Mouse (Mus musculus): ENCODE results near the gene Gimap8. TPM values are rescaled to one million over a fixed set of nuclear protein-coding genes. Genes with fewer than 3 reads are reported as not detected.
A peak's percentile ranks its signal among the peaks of the same experiment; 100 is the strongest.

Gimap8 gene
- polyA plus RNA-seq, 1 experiment: 0.31 TPM

GRCm38 (mm10) chr6:48623460-48623859, 23.6 kb upstream of the Gimap8 start:
- Histone ChIP-seq H3K27me3 (replicated peaks) (peaks cover 23% of the 10 kb centered on the region), H3K4me3 (replicated peaks) (no peak overlapping the region), H3K36me3 (replicated peaks; ENCODE audit: low read length) (peaks cover 48% of the 10 kb centered on the region), H3K9me3 (peaks cover 11% of the 10 kb centered on the region), H3K4me1 (peaks cover 45% of the 10 kb centered on the region)
- TF ChIP-seq GATA1 (IDR thresholded peaks at IDR 0.05; ENCODE audit: borderline replicate concordance, low read length): no peak
- no peak for TF ChIP-seq FLI1 (IDR thresholded peaks at IDR 0.05; ENCODE audit: low read length)

GRCm38 (mm10) chr6:48626464-48626863, 20.6 kb upstream of the Gimap8 start, which contains the start of gene AI854703:
Gene AI854703, plus strand, starts transcription at chr6:48626764.
- peaks cover 32% of the 10 kb centered on the region for H3K27me3 ChIP-seq (replicated peaks)
- H3K4me1 ChIP-seq: peaks cover 51% of the 10 kb centered on the region
- peaks cover 42% of the 10 kb centered on the region for H3K36me3 ChIP-seq (replicated peaks; ENCODE audit: low read length)
- peaks cover 12% of the 10 kb centered on the region for H3K9me3 ChIP-seq
- TF ChIP-seq FLI1 (IDR thresholded peaks at IDR 0.05; ENCODE audit: low read length) (no peak), GATA1 (IDR thresholded peaks at IDR 0.05; ENCODE audit: borderline replicate concordance, low read length) (no peak)
- H3K4me3 ChIP-seq (replicated peaks): peak within 1 kb of the TSS; percentile 92

GRCm38 (mm10) chr6:48626984-48627383, 20.1 kb upstream of the Gimap8 start:
- H3K4me3 ChIP-seq (replicated peaks): peak overlapping the region; percentile 92
- H3K36me3 ChIP-seq (replicated peaks; ENCODE audit: low read length): peaks cover 42% of the 10 kb centered on the region
- H3K27me3 ChIP-seq (replicated peaks): peaks cover 32% of the 10 kb centered on the region
- peaks cover 48% of the 10 kb centered on the region for H3K4me1 ChIP-seq
- TF ChIP-seq GATA1 (IDR thresholded peaks at IDR 0.05; ENCODE audit: borderline replicate concordance, low read length) (no peak), FLI1 (IDR thresholded peaks at IDR 0.05; ENCODE audit: low read length) (no peak)
- H3K9me3 ChIP-seq: peaks cover 12% of the 10 kb centered on the region

GRCm38 (mm10) chr6:48627511-48627924, 19.5 kb upstream of the Gimap8 start:
- no peak for TF ChIP-seq GATA1 (IDR thresholded peaks at IDR 0.05; ENCODE audit: borderline replicate concordance, low read length)
- Histone ChIP-seq H3K4me3 (replicated peaks) (peak overlapping the region; percentile 92), H3K4me1 (peaks cover 43% of the 10 kb centered on the region), H3K9me3 (peaks cover 12% of the 10 kb centered on the region), H3K36me3 (replicated peaks; ENCODE audit: low read length) (peaks cover 44% of the 10 kb centered on the region), H3K27me3 (replicated peaks) (peaks cover 32% of the 10 kb centered on the region)

- Histone ChIP-seq H3K27me3 (replicated peaks) (peaks cover 32% of the 10 kb centered on the region), H3K4me3 (replicated peaks) (no peak overlapping the region), H3K9me3 (peaks cover 12% of the 10 kb centered on the region), H3K36me3 (replicated peaks; ENCODE audit: low read length) (peaks cover 38% of the 10 kb centered on the region), H3K4me1 (peaks cover 43% of the 10 kb centered on the region)
- no peak for TF ChIP-seq FLI1 (IDR thresholded peaks at IDR 0.05; ENCODE audit: low read length)
- TF ChIP-seq GATA1 (IDR thresholded peaks at IDR 0.05; ENCODE audit: borderline replicate concordance, low read length): no peak
Measured at GRCm38 (mm10) chr6:48628377-48628776, 18.7 kb upstream of the Gimap8 start.

GRCm38 (mm10) chr6:48628808-48629660, 18.0 kb upstream of the Gimap8 start:
- no peak for TF ChIP-seq FLI1 (IDR thresholded peaks at IDR 0.05; ENCODE audit: low read length)
- no peak for TF ChIP-seq GATA1 (IDR thresholded peaks at IDR 0.05; ENCODE audit: borderline replicate concordance, low read length)
- Histone ChIP-seq H3K27me3 (replicated peaks) (peaks cover 32% of the 10 kb centered on the region), H3K4me3 (replicated peaks) (peak overlapping the region; percentile 77), H3K4me1 (peaks cover 46% of the 10 kb centered on the region), H3K36me3 (replicated peaks; ENCODE audit: low read length) (peaks cover 35% of the 10 kb centered on the region), H3K9me3 (peaks cover 12% of the 10 kb centered on the region)

- TF ChIP-seq FLI1 (IDR thresholded peaks at IDR 0.05; ENCODE audit: low read length) (no peak), GATA1 (IDR thresholded peaks at IDR 0.05; ENCODE audit: borderline replicate concordance, low read length) (no peak)
- peaks cover 35% of the 10 kb centered on the region for H3K36me3 ChIP-seq (replicated peaks; ENCODE audit: low read length)
- H3K27me3 ChIP-seq (replicated peaks): peaks cover 32% of the 10 kb centered on the region
- peak overlapping the region; percentile 77 for H3K4me3 ChIP-seq (replicated peaks)
- H3K4me1 ChIP-seq: peaks cover 52% of the 10 kb centered on the region
- peaks cover 12% of the 10 kb centered on the region for H3K9me3 ChIP-seq
Measured at GRCm38 (mm10) chr6:48629661-48630034, 17.4 kb upstream of the Gimap8 start.

GRCm38 (mm10) chr6:48630831-48631230, 16.2 kb upstream of the Gimap8 start:
- peaks cover 35% of the 10 kb centered on the region for H3K36me3 ChIP-seq (replicated peaks; ENCODE audit: low read length)
- no peak for TF ChIP-seq GATA1 (IDR thresholded peaks at IDR 0.05; ENCODE audit: borderline replicate concordance, low read length)
- TF ChIP-seq FLI1 (IDR thresholded peaks at IDR 0.05; ENCODE audit: low read length): no peak
- no peak overlapping the region for H3K4me3 ChIP-seq (replicated peaks)
- peaks cover 27% of the 10 kb centered on the region for H3K27me3 ChIP-seq (replicated peaks)
- peaks cover 64% of the 10 kb centered on the region for H3K4me1 ChIP-seq
- H3K9me3 ChIP-seq: peaks cover 12% of the 10 kb centered on the region

- peaks cover 24% of the 10 kb centered on the region for H3K36me3 ChIP-seq (replicated peaks; ENCODE audit: low read length)
- H3K27me3 ChIP-seq (replicated peaks): no peaks in the 10 kb centered on the region
- H3K4me3 ChIP-seq (replicated peaks): no peak overlapping the region
- no peaks in the 10 kb centered on the region for H3K9me3 ChIP-seq
- no peak for TF ChIP-seq FLI1 (IDR thresholded peaks at IDR 0.05; ENCODE audit: low read length)
- TF ChIP-seq GATA1 (IDR thresholded peaks at IDR 0.05; ENCODE audit: borderline replicate concordance, low read length): no peak
- H3K4me1 ChIP-seq: peaks cover 76% of the 10 kb centered on the region
Measured at GRCm38 (mm10) chr6:48635105-48635504, 11.9 kb upstream of the Gimap8 start.

GRCm38 (mm10) chr6:48636515-48636914, 10.5 kb upstream of the Gimap8 start:
- TF ChIP-seq FLI1 (IDR thresholded peaks at IDR 0.05; ENCODE audit: low read length) (no peak), GATA1 (IDR thresholded peaks at IDR 0.05; ENCODE audit: borderline replicate concordance, low read length) (no peak)
- Histone ChIP-seq H3K36me3 (replicated peaks; ENCODE audit: low read length) (peaks cover 11% of the 10 kb centered on the region), H3K27me3 (replicated peaks) (no peaks in the 10 kb centered on the region), H3K4me1 (peaks cover 80% of the 10 kb centered on the region), H3K9me3 (no peaks in the 10 kb centered on the region), H3K4me3 (replicated peaks) (peak overlapping the region; percentile 6)

All from megakaryocyte, embryonic 14.5 days (primary cell).